Mouse (Mus musculus) cortical plate, adult 2 months (tissue): ENCODE data around the gene Susd6.

Experiments used
- CTCF ChIP-seq: fragments of 200-500 bp; IDR thresholded peaks from 2 replicates; pipeline ENCODE4 v1.5.1; 2011; ENCODE audit warnings: mild to moderate bottlenecking, control low read depth, low read length; ENCODE audit not compliant: insufficient read depth; ENCODE audit errors: extremely low read depth
- POLR2A ChIP-seq: fragments of 200-500 bp; IDR thresholded peaks from 2 replicates; pipeline ENCODE4 v1.6.1; 2011; ENCODE audit warnings: mild to moderate bottlenecking, low read length, control low read depth; ENCODE audit not compliant: insufficient read depth; ENCODE audit errors: extremely low read depth

GRCm38 (mm10) chr12:80791571-80792444 lies 1.5 kb downstream of the Susd6 start:
- TF ChIP-seq CTCF (0 out of 2 replicates have a peak, but pooled peaks have one; percentile 10), POLR2A (no peak)
